Mouse (Mus musculus) myocyte (in vitro differentiated cells): ENCODE results near the gene Zscan21. TPM values are rescaled to one million over a fixed set of nuclear protein-coding genes. Genes with fewer than 3 reads are reported as not detected.
A peak's percentile ranks its signal among the peaks of the same experiment; 100 is the strongest.

Experiments
- H3K27me3 ChIP-seq: one replicate; pipeline ENCODE4 v1.6.1; 2011; ENCODE audit not compliant: control insufficient read depth, insufficient read depth, insufficient read length
- H3K36me3 ChIP-seq: one replicate; pipeline ENCODE4 v1.6.1; 2011; ENCODE audit not compliant: control insufficient read depth, insufficient read depth
- H3K4me2 ChIP-seq: one replicate; pipeline ENCODE4 v1.6.1; 2011; ENCODE audit warnings: low read depth, control low read depth
- H3K4me3 ChIP-seq: one replicate; pipeline ENCODE4 v1.5.1; 2011; ENCODE audit warnings: mild to moderate bottlenecking, control low read depth, moderate library complexity
- H3K79me2 ChIP-seq: one replicate; pipeline ENCODE4 v1.6.1; 2011; ENCODE audit not compliant: control insufficient read depth, insufficient read depth
- H3ac ChIP-seq: one replicate; pipeline ENCODE4 v1.6.1; 2011; ENCODE audit not compliant: control insufficient read depth, insufficient read length
- CEBPB ChIP-seq: IDR thresholded peaks from 2 replicates; pipeline ENCODE4 v1.6.1; 2011; ENCODE audit warnings: mild to moderate bottlenecking, moderate library complexity; ENCODE audit not compliant: poor library complexity, insufficient read depth, severe bottlenecking
- E2F4 ChIP-seq: IDR thresholded peaks from one replicate; pipeline ENCODE4 v1.6.1; 2011; ENCODE audit warnings: mild to moderate bottlenecking, control low read depth, moderate library complexity; ENCODE audit not compliant: insufficient read depth
- MAX ChIP-seq: IDR thresholded peaks from one replicate; pipeline ENCODE4 v1.6.1; 2011; ENCODE audit warnings: low read depth, mild to moderate bottlenecking, control low read depth
- MYOD1 ChIP-seq, 3 experiments: IDR thresholded peaks; one replicate each; pipeline ENCODE4 v1.6.1; 2011; ENCODE audit warnings: control low read depth in 2 of 3, low read depth in 2 of 3, mild to moderate bottlenecking in 2 of 3, moderate library complexity in 1 of 3; ENCODE audit not compliant: insufficient read length in 2 of 3, control insufficient read depth in 1 of 3
- MYOG ChIP-seq, 3 experiments: IDR thresholded peaks; one replicate each; pipeline ENCODE4 v1.6.1; 2011; ENCODE audit warnings: control low read depth in 2 of 3, low read depth in 2 of 3, mild to moderate bottlenecking in 2 of 3; ENCODE audit not compliant: insufficient read length in 2 of 3, control insufficient read depth in 1 of 3, insufficient read depth in 1 of 3
- POLR2A ChIP-seq: IDR thresholded peaks from one replicate; pipeline ENCODE4 v1.6.1; 2011; ENCODE audit warnings: low read depth, mild to moderate bottlenecking, control low read depth, moderate library complexity; ENCODE audit not compliant: insufficient read length
- POLR2AphosphoS2 ChIP-seq: IDR thresholded peaks from one replicate; pipeline ENCODE4 v1.6.1; 2011; ENCODE audit warnings: low read depth, control low read depth; ENCODE audit not compliant: insufficient read length
- REST ChIP-seq: IDR thresholded peaks from one replicate; pipeline ENCODE4 v1.6.1; 2011; ENCODE audit warnings: mild to moderate bottlenecking, control low read depth, moderate library complexity; ENCODE audit not compliant: insufficient read depth, insufficient read length
- SRF ChIP-seq: IDR thresholded peaks from one replicate; pipeline ENCODE4 v1.6.1; 2011; ENCODE audit warnings: low read depth; ENCODE audit not compliant: control insufficient read depth, insufficient read length
- TCF12 ChIP-seq: IDR thresholded peaks from one replicate; pipeline ENCODE4 v1.6.1; 2011; ENCODE audit warnings: mild to moderate bottlenecking, control low read depth; ENCODE audit not compliant: poor library complexity, insufficient read depth, severe bottlenecking
- TCF3 ChIP-seq: IDR thresholded peaks from one replicate; pipeline ENCODE4 v1.6.1; 2011; ENCODE audit warnings: low read depth, control low read depth; ENCODE audit not compliant: insufficient read length
- USF1 ChIP-seq: IDR thresholded peaks from one replicate; pipeline ENCODE4 v1.6.1; 2011; ENCODE audit warnings: low read depth, mild to moderate bottlenecking, control low read depth, moderate library complexity
- polyA plus RNA-seq: library from polyadenylated mRNA; unstranded; fragments of >200 nt; fragmentation: generic; extraction: Trizol; gene quantifications from one replicate; pipeline ENCODE4 v1.2.1, GENCODE M21; 2012; ENCODE audit warnings: missing spikeins

The Zscan21 gene
- polyA plus RNA-seq, 1 experiment, result 12.3 TPM

DNA sequence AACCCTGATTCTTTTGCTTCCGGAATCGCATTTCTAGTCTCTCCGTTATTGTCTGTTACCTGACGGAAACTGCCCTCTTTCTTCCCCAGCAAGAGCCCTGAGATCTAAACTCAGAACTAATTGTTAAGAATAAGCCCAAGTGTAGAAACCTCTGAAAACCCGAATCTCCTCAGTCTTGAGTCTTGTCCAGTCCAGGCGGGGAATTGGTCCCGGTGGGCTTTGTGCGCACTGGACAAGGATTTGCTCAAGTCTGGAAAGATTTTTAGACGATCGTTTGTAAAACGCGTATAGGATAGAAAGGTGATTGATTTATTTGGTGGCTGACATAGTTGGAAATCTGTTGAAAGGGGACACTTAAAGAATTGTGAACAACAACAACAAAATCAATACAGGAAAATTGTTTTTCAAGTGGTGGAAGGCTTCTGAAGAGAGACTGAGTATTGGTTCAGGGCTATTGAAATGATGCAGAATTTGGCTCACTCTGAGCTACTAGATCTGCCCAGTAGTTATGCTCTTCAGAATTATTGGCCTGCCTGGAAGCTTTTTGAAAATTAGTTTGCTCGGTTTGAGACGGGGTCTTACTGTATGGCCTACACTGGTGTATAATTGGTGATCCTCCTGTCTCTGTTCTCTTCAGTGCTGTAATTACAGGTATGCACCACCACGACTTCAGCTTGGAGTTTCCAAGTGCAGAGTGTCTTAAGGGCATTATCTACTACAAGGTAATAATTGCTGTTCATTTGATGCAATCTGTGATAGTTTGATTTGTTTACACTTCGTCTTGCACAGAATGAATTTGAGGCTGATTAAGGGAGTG is 704 bp downstream of the Zscan21 start:
- peak overlapping the region; percentile 62 for H3K4me3 ChIP-seq
- no peaks in the 10 kb centered on the region for H3K27me3 ChIP-seq
- TF ChIP-seq MAX (no peak), SRF (no peak), USF1 (no peak), E2F4 (no peak), REST (no peak), CEBPB (no peak), TCF3 (no peak), MYOD1 (IDR thresholded peaks at IDR 0.05; ENCODE audit: control insufficient read depth in 1 of 3, insufficient read length in 2 of 3, low read depth in 2 of 3) (no peak), MYOG (IDR thresholded peaks at IDR 0.05; ENCODE audit: control insufficient read depth in 1 of 3, insufficient read depth in 1 of 3, insufficient read length in 2 of 3, low read depth in 2 of 3) (no peak), TCF12 (no peak), POLR2AphosphoS2 (no peak), POLR2A (no peak)
- H3K79me2 ChIP-seq, result peaks cover 27% of the 10 kb centered on the region
- H3K4me2 ChIP-seq, result peak overlapping the region; percentile 79
- peak overlapping the region; percentile 27 for H3ac ChIP-seq
- H3K36me3 ChIP-seq, result peaks cover 5% of the 10 kb centered on the region

DNA sequence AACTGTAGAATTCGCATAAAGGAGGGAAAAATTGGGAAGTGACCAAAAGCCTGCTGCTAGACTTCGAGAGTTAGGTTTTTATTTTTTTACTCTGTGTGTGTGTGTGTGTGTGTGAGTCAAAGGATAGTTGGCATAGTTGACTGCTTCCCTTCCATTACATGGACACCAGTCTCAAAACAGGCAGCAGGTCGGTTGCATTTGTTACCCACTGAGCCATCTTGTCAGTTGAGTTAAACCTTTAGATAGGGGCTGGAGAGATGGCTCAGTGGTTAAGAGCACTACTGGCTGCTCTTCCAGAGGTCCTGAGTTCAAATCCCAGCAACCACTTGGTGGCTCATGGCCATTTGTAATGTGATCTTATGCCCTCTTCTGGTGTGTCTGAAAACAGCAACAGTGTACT is 1.3 kb downstream of the Zscan21 start:
- peak overlapping the region; percentile 79 for H3K4me2 ChIP-seq
- H3ac ChIP-seq, result no peak overlapping the region
- peaks cover 8% of the 10 kb centered on the region for H3K36me3 ChIP-seq
- H3K4me3 ChIP-seq, result peak overlapping the region; percentile 62
- peaks cover 27% of the 10 kb centered on the region for H3K79me2 ChIP-seq
- H3K27me3 ChIP-seq, result no peaks in the 10 kb centered on the region
- TF ChIP-seq MYOG (IDR thresholded peaks at IDR 0.05; ENCODE audit: control insufficient read depth in 1 of 3, insufficient read depth in 1 of 3, insufficient read length in 2 of 3, low read depth in 2 of 3) (no peak), MYOD1 (IDR thresholded peaks at IDR 0.05; ENCODE audit: control insufficient read depth in 1 of 3, insufficient read length in 2 of 3, low read depth in 2 of 3) (no peak), CEBPB (no peak), REST (no peak), SRF (no peak), MAX (no peak), POLR2A (no peak), POLR2AphosphoS2 (no peak), USF1 (no peak), TCF3 (no peak), E2F4 (no peak), TCF12 (no peak)

DNA sequence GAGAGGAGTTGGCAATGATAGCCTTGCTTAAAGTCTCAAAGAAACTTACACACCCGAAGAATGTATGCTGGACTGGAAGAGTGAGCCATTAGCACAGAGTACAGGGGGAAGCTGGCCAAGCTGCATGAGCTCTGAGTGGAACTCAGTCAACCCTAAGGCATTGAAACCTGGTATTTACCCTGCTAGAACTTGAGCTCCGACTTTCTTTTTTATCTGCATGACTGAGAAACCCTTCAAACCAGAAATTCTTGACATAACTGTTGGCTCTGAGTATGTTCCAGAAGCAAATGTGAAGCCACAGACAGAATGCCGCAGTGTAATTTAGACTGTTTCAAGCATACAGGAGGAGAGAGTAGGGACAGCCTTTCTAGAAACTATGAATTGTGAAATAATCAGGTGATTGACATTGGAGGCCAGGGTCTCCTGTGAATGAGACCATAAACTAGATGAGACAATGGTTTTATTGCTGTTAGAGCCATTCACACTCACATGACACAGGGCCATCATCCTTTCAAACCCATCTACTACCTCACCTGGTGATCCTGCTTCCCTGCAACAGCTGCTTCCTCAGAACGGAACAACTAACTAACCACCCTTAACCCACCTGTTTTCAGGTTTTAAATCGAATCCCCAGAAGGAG is 15.8 kb downstream of the Zscan21 start:
- Histone ChIP-seq H3K4me2 (no peak overlapping the region), H3ac (no peak overlapping the region), H3K36me3 (peaks cover 7% of the 10 kb centered on the region), H3K79me2 (no peaks in the 10 kb centered on the region), H3K4me3 (no peak overlapping the region), H3K27me3 (no peaks in the 10 kb centered on the region)
- TF ChIP-seq TCF3 (no peak), TCF12 (no peak), MYOD1 (IDR thresholded peaks at IDR 0.05; ENCODE audit: control insufficient read depth in 1 of 3, insufficient read length in 2 of 3, low read depth in 2 of 3) (no peak), E2F4 (no peak), USF1 (no peak), POLR2A (no peak), MYOG (IDR thresholded peaks at IDR 0.05; ENCODE audit: control insufficient read depth in 1 of 3, insufficient read depth in 1 of 3, insufficient read length in 2 of 3, low read depth in 2 of 3) (no peak), POLR2AphosphoS2 (no peak), SRF (no peak), REST (no peak), CEBPB (no peak), MAX (no peak)

DNA sequence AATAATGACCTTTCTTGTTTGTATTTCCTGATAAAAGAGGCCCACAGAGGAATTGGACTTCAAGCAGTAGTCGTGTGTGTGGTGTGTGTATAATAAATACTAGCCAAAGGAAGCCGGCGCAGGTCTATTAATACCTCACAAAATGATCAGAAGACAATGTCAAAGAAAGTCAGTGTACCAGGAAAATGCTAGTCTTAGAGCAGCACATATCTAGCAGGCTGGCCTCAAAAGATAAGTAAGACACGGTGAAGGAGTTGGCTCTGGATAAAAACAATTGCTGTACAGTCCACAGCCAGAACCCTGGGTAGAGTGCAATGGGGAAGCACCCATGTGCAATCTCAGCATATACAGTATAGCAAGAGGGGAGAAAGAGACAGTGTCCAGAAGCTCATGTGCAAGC is 20.6 kb downstream of the Zscan21 start:
- no peak overlapping the region for H3K4me2 ChIP-seq
- H3K36me3 ChIP-seq, result no peaks in the 10 kb centered on the region
- H3K27me3 ChIP-seq, result no peaks in the 10 kb centered on the region
- H3ac ChIP-seq, result no peak overlapping the region
- no peaks in the 10 kb centered on the region for H3K79me2 ChIP-seq
- TF ChIP-seq MYOD1 (IDR thresholded peaks at IDR 0.05; ENCODE audit: control insufficient read depth in 1 of 3, insufficient read length in 2 of 3, low read depth in 2 of 3), result no peak
- TF ChIP-seq TCF12, result no peak
- H3K4me3 ChIP-seq, result no peak overlapping the region
